In the genomic region with DNA sequence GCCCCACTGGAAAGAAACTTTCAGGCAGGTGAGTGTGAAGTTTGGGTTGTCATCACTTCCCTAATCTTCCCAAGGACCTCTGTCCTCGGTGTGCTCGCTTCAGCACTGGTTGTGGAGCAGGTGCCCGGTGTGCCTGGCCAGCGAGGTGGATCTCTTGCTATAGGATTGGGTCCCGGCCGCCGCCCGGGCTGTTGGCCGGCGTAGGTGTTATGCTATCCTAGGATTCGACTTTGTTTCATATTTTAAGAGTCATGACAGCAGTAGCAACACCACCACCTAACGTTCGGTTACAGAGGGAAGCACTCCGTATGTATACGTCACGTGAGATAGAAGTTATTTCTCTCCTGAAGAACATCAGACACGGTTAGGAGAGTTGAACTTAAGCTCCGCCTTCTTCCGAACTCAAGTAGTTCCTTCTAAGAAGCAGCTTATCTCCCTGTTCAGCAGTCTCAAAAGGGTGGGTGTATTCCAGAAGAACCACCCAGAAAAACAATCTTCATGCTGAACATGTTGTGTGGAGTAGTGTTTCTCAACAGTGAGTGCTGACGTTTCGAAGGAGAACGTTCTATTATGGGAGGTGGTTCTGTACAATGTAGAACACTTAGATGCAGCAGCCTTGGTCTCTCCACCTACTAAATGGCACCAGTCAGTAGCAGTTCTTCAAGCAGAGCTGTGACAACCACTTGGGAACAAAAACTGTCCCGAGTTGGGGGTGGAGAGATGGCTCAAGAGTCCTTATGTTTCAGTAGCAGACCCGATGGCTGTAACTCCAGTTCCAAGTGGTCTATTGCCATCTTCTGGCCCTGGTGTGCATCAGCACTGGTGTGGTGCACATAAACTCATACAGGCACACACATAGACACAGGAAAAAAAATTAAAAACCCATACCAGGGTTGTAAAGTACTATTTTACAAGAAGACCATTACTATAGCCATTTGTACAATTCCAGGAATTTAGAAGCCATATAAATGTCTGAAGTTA, we compare ENCODE assay signal across 8 mouse cellular contexts. TPM values are rescaled to one million over a fixed set of nuclear protein-coding genes. Genes with fewer than 3 reads are reported as not detected.
DNase-seq lines count a peak whose midpoint lies in the region; ATAC-seq and TF ChIP-seq lines count a peak whose summit lies in the region.

No protein-coding gene starts in this region.

- no peak for DNase-seq in frontal cortex, postnatal 14 days (ENCODE audit: low spot score in 2 of 2)
- DNase-seq in B cell, adult 2 months = peak; percentile 21 to 37
- DNase-seq in hindbrain, postnatal 0 days (ENCODE audit: low spot score) = peak; percentile 58
- DNase-seq in lung, postnatal 36 days = peak; percentile 67
- DNase-seq in telencephalon, adult 2 months (ENCODE audit: low read depth, low spot score) = peak; percentile 47
- no peak for DNase-seq in right cerebral cortex, postnatal 4 days

- WGBS in hindbrain, postnatal 0 days = 16% methylated on average over 24 of the region's 24 CpGs

- peak; percentile 33; the same call in 1 of the 2 replicates for ATAC-seq in frontal cortex, adult (ENCODE audit: low TSS enrichment)
- ATAC-seq in common myeloid progenitor, adult 5-6 weeks (replicated peaks; ENCODE audit: low read depth, poor library complexity, severe bottlenecking) = peak; percentile 60
- ATAC-seq in hindbrain, postnatal 0 days = peak; percentile 18; the same call in 1 of the 2 replicates

- peak overlapping the region; percentile 87 for H3K9ac ChIP-seq in hindbrain, postnatal 0 days (replicated peaks; ENCODE audit: low read length)

- H3K9me3 ChIP-seq in hindbrain, postnatal 0 days (ENCODE audit: low read length) = no peaks in the 10 kb centered on the region

- H3K27ac ChIP-seq in hindbrain, postnatal 0 days = peak overlapping the region; percentile 92

- H3K27me3 ChIP-seq in hindbrain, postnatal 0 days (ENCODE audit: insufficient read depth, low read length) = no peaks in the 10 kb centered on the region

- H3K36me3 ChIP-seq in hindbrain, postnatal 0 days (ENCODE audit: insufficient read depth, low read length) = peaks cover 28% of the 10 kb centered on the region

- peak overlapping the region; percentile 95 for H3K4me3 ChIP-seq in hindbrain, postnatal 0 days (ENCODE audit: low read length)

- peaks cover 8% of the 10 kb centered on the region; the same call in 1 of the 2 replicates for H3K4me1 ChIP-seq in hindbrain, postnatal 0 days (ENCODE audit: insufficient read depth, low read length)

- peak overlapping the region; percentile 92 for H3K4me2 ChIP-seq in hindbrain, postnatal 0 days (ENCODE audit: low read depth, low read length)

- peak; percentile 45 for TF ChIP-seq CTCF in hindbrain, postnatal 0 days (IDR thresholded peaks at IDR 0.05; ENCODE audit: low read depth)

RNA-seq across cellular contexts. Expression of a gene that starts 0.8 kb away (rescaled TPM):
- 35.1 and 40.1 TPM in 2 replicates for total RNA-seq in common myeloid progenitor, adult 5-6 weeks (2017)
- 17.7 and 47.2 TPM in 2 replicates for total RNA-seq in hindbrain, postnatal 0 days (2014; rRNA removed)
- 65.8 and 66.7 TPM in 2 replicates for polyA plus RNA-seq in hindbrain, postnatal 0 days (2015; fragmentation: Nextera tagmentation; extraction: Ambion mirVana)

RNA-seq across cellular contexts. Expression of a gene that starts 1.1 kb away (rescaled TPM):
- total RNA-seq in common myeloid progenitor, adult 5-6 weeks (2017) = 142 and 213 TPM in 2 replicates
- 63.9 and 64.0 TPM in 2 replicates for total RNA-seq in hindbrain, postnatal 0 days (2014; rRNA removed)
- 97.0 and 99.8 TPM in 2 replicates for polyA plus RNA-seq in hindbrain, postnatal 0 days (2015; fragmentation: Nextera tagmentation; extraction: Ambion mirVana)

RNA-seq across cellular contexts. Expression of a gene that starts 12.0 kb away (rescaled TPM):
- total RNA-seq in common myeloid progenitor, adult 5-6 weeks (2017) = 122 and 128 TPM in 2 replicates
- total RNA-seq in hindbrain, postnatal 0 days (2014; rRNA removed) = 14.9 and 22.0 TPM in 2 replicates
- polyA plus RNA-seq in hindbrain, postnatal 0 days (2015; fragmentation: Nextera tagmentation; extraction: Ambion mirVana) = 201 TPM in 2 replicates

RNA-seq across cellular contexts. Expression of a gene that starts 33.4 kb away (rescaled TPM):
- total RNA-seq in common myeloid progenitor, adult 5-6 weeks (2017) = 49.7 and 49.9 TPM in 2 replicates
- 22.9 and 24.3 TPM in 2 replicates for total RNA-seq in hindbrain, postnatal 0 days (2014; rRNA removed)
- polyA plus RNA-seq in hindbrain, postnatal 0 days (2015; fragmentation: Nextera tagmentation; extraction: Ambion mirVana) = 8.3 and 10.0 TPM in 2 replicates

RNA-seq across cellular contexts. Expression of a gene that starts 48.6 kb away (rescaled TPM):
- total RNA-seq in common myeloid progenitor, adult 5-6 weeks (2017) = 38.3 and 42.7 TPM in 2 replicates
- total RNA-seq in hindbrain, postnatal 0 days (2014; rRNA removed) = 6.1 and 12.5 TPM in 2 replicates
- polyA plus RNA-seq in hindbrain, postnatal 0 days (2015; fragmentation: Nextera tagmentation; extraction: Ambion mirVana) = 14.1 and 16.2 TPM in 2 replicates

Comparison
In these comparisons a context has a peak if more than half of its experiments do, and no peak if none do; other contexts are left out.
1. DNase-seq: peak in B cell, adult 2 months (2 of 2), hindbrain, postnatal 0 days (single experiment), lung, postnatal 36 days (single experiment) and telencephalon, adult 2 months (single experiment); none in frontal cortex, postnatal 14 days (0 of 2) and right cerebral cortex, postnatal 4 days (single experiment).
2. Peak in every context shown above with its lines, with median percentiles within 50 percentile points of each other: ATAC-seq.